ENCODE assay signal across 20 mouse cellular contexts in the genomic region with DNA sequence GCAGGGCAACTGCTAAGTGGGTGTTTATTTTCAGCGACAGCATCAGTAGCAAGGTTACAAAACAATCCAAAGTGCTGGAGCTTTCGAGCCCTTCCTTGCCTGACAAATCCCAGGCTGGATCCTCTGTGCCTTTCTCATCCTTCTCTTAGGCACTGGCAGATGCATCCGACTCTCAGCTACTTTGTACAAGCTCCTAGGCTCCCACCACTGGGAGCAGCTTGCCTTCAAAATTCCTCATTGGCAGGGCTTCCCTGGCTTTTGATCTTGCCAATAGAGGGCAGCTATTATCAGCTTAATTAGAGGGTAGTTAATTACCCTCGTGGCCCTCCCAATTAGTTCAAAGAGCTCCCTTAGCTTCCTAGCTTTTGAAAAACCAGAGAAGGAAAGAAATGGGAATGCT. TPM values are rescaled to one million over a fixed set of nuclear protein-coding genes. Genes with fewer than 3 reads are reported as not detected.
DNase-seq lines count a peak whose midpoint lies in the region; ATAC-seq lines count a peak whose summit lies in the region.
"Had no signal": no experiment of that assay in that cellular context is flagged by ENCODE, and none has a peak within 500 bp of the region (broad histone marks: within the 10 kb centered on the region; RNA-seq: fewer than 3 reads in every experiment).

No protein-coding gene starts in this region.

- H3K4me3 ChIP-seq in hindbrain, embryonic 14.5 days (replicated peaks; ENCODE audit: low read length): no peak overlapping the region
- H3K4me3 ChIP-seq in hindbrain, embryonic 13.5 days: no peak overlapping the region
- H3K4me3 ChIP-seq in midbrain, embryonic 16.5 days (ENCODE audit: low read depth, low read length): no peak overlapping the region
- H3K4me3 ChIP-seq: embryonic facial prominence, embryonic 13.5 days; limb, embryonic 15.5 days; liver, embryonic 15.5 days had no signal

- no peak for ATAC-seq in hindbrain, embryonic 14.5 days (ENCODE audit: low FRiP score)
- ATAC-seq in hindbrain, embryonic 13.5 days (ENCODE audit: low FRiP score): no peak
- peak; percentile 62; the same call in 1 of the 2 replicates for ATAC-seq in midbrain, embryonic 16.5 days
- ATAC-seq: activated CD4-positive, CD25-positive, alpha-beta regulatory T cell, adult 4 months; CD4-positive, CD25-positive, alpha-beta regulatory T cell, adult 4 months had no signal

- H3K27me3 ChIP-seq in hindbrain, embryonic 14.5 days (ENCODE audit: control insufficient read depth, insufficient read depth, low read length): no peaks in the 10 kb centered on the region
- no peaks in the 10 kb centered on the region for H3K27me3 ChIP-seq in hindbrain, embryonic 13.5 days
- no peaks in the 10 kb centered on the region for H3K27me3 ChIP-seq in midbrain, embryonic 16.5 days (ENCODE audit: control insufficient read depth, insufficient read depth, low read depth, low read length)
- H3K27me3 ChIP-seq: embryonic facial prominence, embryonic 13.5 days; limb, embryonic 15.5 days; liver, embryonic 15.5 days had no signal

- H3K27ac ChIP-seq in hindbrain, embryonic 14.5 days: no peak overlapping the region
- no peak overlapping the region for H3K27ac ChIP-seq in hindbrain, embryonic 13.5 days
- no peak overlapping the region for H3K27ac ChIP-seq in midbrain, embryonic 16.5 days (ENCODE audit: low read length)
- H3K27ac ChIP-seq: embryonic facial prominence, embryonic 13.5 days; kidney, postnatal 0 days; limb, embryonic 15.5 days; liver, embryonic 15.5 days had no signal

- 50% methylated on average over 4 of the region's 4 CpGs for WGBS in hindbrain, embryonic 14.5 days
- WGBS in hindbrain, embryonic 13.5 days: 48% methylated on average over 4 of the region's 4 CpGs
- 36% methylated on average over 4 of the region's 4 CpGs for WGBS in midbrain, embryonic 16.5 days

- H3K9ac ChIP-seq in hindbrain, embryonic 14.5 days: no peak overlapping the region
- no peak overlapping the region for H3K9ac ChIP-seq in hindbrain, embryonic 13.5 days
- no peak overlapping the region for H3K9ac ChIP-seq in midbrain, embryonic 16.5 days (ENCODE audit: low read depth, low read length)
- H3K9ac ChIP-seq: embryonic facial prominence, embryonic 13.5 days; limb, embryonic 15.5 days; liver, embryonic 15.5 days had no signal

- peaks cover 6% of the 10 kb centered on the region; the same call in 1 of the 2 replicates for H3K9me3 ChIP-seq in hindbrain, embryonic 14.5 days (ENCODE audit: control insufficient read depth, low read length)
- H3K9me3 ChIP-seq in hindbrain, embryonic 13.5 days: no peaks in the 10 kb centered on the region
- no peaks in the 10 kb centered on the region; the same call in 1 of the 2 replicates for H3K9me3 ChIP-seq in midbrain, embryonic 16.5 days (replicated peaks; ENCODE audit: control insufficient read depth, low read length, poor library complexity, severe bottlenecking)
- H3K9me3 ChIP-seq: embryonic facial prominence, embryonic 13.5 days; limb, embryonic 15.5 days; liver, embryonic 15.5 days had no signal

- no peaks in the 10 kb centered on the region for H3K4me1 ChIP-seq in hindbrain, embryonic 14.5 days (replicated peaks; ENCODE audit: control insufficient read depth, insufficient read depth, low read length)
- H3K4me1 ChIP-seq in hindbrain, embryonic 13.5 days (replicated peaks): 0 out of 2 replicates have a peak, but pooled peaks cover 4% of the 10 kb centered on the region
- H3K4me1 ChIP-seq in midbrain, embryonic 16.5 days (ENCODE audit: control insufficient read depth, insufficient read depth, low read length): no peaks in the 10 kb centered on the region
- H3K4me1 ChIP-seq: embryonic facial prominence, embryonic 13.5 days; limb, embryonic 15.5 days; liver, embryonic 15.5 days had no signal

- no peak overlapping the region for H3K4me2 ChIP-seq in hindbrain, embryonic 14.5 days (replicated peaks)
- H3K4me2 ChIP-seq in hindbrain, embryonic 13.5 days: no peak overlapping the region
- no peak overlapping the region for H3K4me2 ChIP-seq in midbrain, embryonic 16.5 days (ENCODE audit: low read length)
- H3K4me2 ChIP-seq: embryonic facial prominence, embryonic 13.5 days; limb, embryonic 15.5 days; liver, embryonic 15.5 days had no signal

- DNase-seq in cerebellum, postnatal 14 days: peak; percentile 25 to 26
- no peak for DNase-seq in cerebellum, adult 11-12 months
- DNase-seq in hindbrain, embryonic 14.5 days (ENCODE audit: low spot score): peak; percentile 25
- peak; percentile 6 for DNase-seq in Muller cell, postnatal 12 days (ENCODE audit: inconsistent ontology term)
- DNase-seq in thymus, adult 18-20 months: no peak
- DNase-seq: adrenal gland, postnatal 10 days; cerebellum, adult 11 months; heart, adult 18-20 months; heart, postnatal 36 days; kidney, adult 18-20 months; lung, postnatal 10 days; thymus, postnatal 14 days had no signal

- H3K36me3 ChIP-seq in hindbrain, embryonic 14.5 days (replicated peaks; ENCODE audit: control insufficient read depth, insufficient read depth): no peaks in the 10 kb centered on the region
- H3K36me3 ChIP-seq in hindbrain, embryonic 13.5 days: no peaks in the 10 kb centered on the region
- no peaks in the 10 kb centered on the region for H3K36me3 ChIP-seq in midbrain, embryonic 16.5 days (ENCODE audit: control insufficient read depth, insufficient read depth, low read length)
- H3K36me3 ChIP-seq: embryonic facial prominence, embryonic 13.5 days; limb, embryonic 15.5 days; liver, embryonic 15.5 days had no signal

RNA-seq across cellular contexts. Expression of gene Rad23b, which starts 33.1 kb away (rescaled TPM):
- polyA plus RNA-seq in hindbrain, embryonic 14.5 days (2014; fragmentation: Nextera tagmentation; extraction: Ambion mirVana): 80.9 and 94.1 TPM in 2 replicates
- polyA plus RNA-seq in hindbrain, embryonic 13.5 days (2015; fragmentation: Nextera tagmentation; extraction: Ambion mirVana): 86.2 and 92.6 TPM in 2 replicates
- 84.4 and 86.0 TPM in 2 replicates for polyA plus RNA-seq in midbrain, embryonic 16.5 days (2015; fragmentation: Nextera tagmentation; extraction: Ambion mirVana)

Comparison
In these comparisons a context has a peak if more than half of its experiments do, and no peak if none do; other contexts are left out.
1. DNase-seq: peak in cerebellum, postnatal 14 days (2 of 2), hindbrain, embryonic 14.5 days (single experiment) and Muller cell, postnatal 12 days (single experiment); none in cerebellum, adult 11-12 months (single experiment) and thymus, adult 18-20 months (0 of 2).